Mouse (Mus musculus) central nervous system, embryonic 18 days (tissue): ENCODE measurements around the gene Kif13a. TPM values are rescaled to one million over a fixed set of nuclear protein-coding genes. Genes with fewer than 3 reads are reported as not detected.

ENCODE experiments used
- polyA plus RNA-seq: library from polyadenylated mRNA; depleted of rRNA; stranded (reverse); fragments of >200 nt; gene quantifications from 2 replicates; pipeline ENCODE4 v1.2.3, GENCODE M21; 2012; rRNA removed

Gene Kif13a
- polyA plus RNA-seq, result 14.9 and 15.1 TPM in 2 replicates

DNA sequence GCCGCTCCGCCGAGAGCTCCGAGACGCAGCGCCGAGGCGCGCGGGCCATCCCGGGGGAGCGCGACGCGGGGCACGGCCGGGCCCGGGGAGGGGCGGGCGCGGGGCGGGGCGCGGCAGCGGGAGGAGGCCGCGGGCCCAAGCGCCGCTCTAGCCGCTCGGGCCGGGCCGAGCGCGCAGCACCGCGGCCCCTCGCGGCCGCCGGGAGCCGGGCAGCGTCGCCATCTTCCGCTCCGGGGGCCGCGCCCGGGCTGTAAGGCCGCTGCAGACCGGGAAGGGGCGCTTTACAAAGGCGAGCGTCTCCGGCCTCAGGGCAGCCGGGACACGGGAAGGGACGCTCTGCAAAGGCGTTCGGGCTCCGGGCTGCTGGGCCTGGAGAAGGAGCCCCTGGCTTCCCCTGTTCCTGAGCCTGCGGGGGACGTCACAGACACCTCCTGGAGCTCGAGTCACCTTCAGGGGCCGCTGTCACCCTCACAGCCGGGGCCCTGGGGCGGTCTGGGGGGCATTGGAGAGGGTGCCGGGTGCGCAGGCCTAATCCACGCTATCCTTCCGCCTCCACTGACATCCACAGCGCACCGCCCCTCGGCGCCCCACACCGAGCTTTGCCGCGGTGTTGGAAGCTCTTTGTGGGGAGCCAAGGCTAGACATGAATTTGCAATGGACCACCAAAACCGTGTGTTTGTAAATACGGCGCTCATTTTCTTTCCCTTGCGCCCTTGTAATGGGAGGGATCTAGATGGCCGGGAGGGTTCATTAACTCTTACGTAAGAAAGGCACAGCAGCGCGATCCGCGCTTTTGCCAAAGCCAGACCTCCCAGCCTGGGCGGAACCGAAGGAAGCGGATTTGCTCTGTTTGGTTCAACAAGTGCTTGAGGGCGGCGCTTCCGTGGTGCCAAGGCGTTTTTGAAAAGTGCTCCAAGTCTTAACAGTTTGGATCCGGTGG, at the start of gene Kif13a:
Gene Kif13a (minus strand): TSS at position 149 of the 940 bp plus-strand sequence.

DNA sequence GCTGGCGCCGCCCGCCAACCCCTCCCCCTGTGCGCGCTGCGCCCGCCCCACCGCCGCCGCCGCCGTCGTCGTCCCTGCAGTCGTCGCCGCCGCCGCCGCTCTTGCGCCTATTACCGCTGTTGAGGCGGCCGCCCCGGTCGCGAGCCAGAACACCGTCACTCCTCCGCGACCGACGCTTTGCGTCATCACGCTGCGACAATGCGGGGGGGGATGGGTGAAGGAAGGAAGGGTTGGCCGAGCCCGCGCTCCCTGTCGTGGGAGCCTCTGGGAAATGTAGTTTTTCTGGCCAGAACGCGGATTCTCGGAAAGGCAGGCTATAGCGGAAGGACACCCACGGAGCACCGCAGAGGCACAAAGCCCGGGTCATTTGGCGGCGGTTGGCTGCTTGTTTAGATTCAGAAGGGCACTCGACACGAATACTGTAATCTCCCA, 201.8 kb downstream of the Kif13a start, which contains the start of gene Nup153:
Gene Nup153 (minus strand): TSS at position 104 of the 432 bp plus-strand sequence.

Other genes with a start within 250 kb of the Kif13a start
- gene Nup153, start 201.9 kb downstream of the Kif13a start, polyA plus RNA-seq, result 53.5 and 54.0 TPM in 2 replicates
- gene Nhlrc1, start 85.0 kb upstream of the Kif13a start, polyA plus RNA-seq, result 16.3 and 17.2 TPM in 2 replicates
- 20.5 and 22.8 TPM in 2 replicates for gene Kdm1b, start 113.6 kb upstream of the Kif13a start, polyA plus RNA-seq
- gene Tpmt, start 114.9 kb upstream of the Kif13a start, polyA plus RNA-seq, result 12.8 and 13.4 TPM in 2 replicates
- 45.2 and 49.3 TPM in 2 replicates for gene Dek, start 176.3 kb upstream of the Kif13a start, polyA plus RNA-seq
- gene Rnf144b, start 192.8 kb upstream of the Kif13a start, polyA plus RNA-seq, result 2.3 and 2.4 TPM in 2 replicates